Mouse (Mus musculus) neural tube, embryonic 12.5 days (tissue): ENCODE measurements around the gene Trim25. TPM values are rescaled to one million over a fixed set of nuclear protein-coding genes. Genes with fewer than 3 reads are reported as not detected.

Experiments used
- ATAC-seq: fragments of 200-750 bp; cut with Nextera tagmentation; 2 replicates; pipeline ENCODE4 v1.8.0; 2017; ENCODE audit warnings: low read depth, mild to moderate bottlenecking, moderate TSS enrichment, moderate library complexity; ENCODE audit not compliant: low FRiP score
- H3K27ac ChIP-seq: fragments of 300-500 bp; sonication (generic); 2 replicates; pipeline ENCODE4 v1.5.1; 2016
- H3K27me3 ChIP-seq: fragments of 300-500 bp; sonication (generic); replicated peaks from 2 replicates; pipeline ENCODE4 v1.6.1; 2016; ENCODE audit warnings: mild to moderate bottlenecking
- H3K36me3 ChIP-seq: fragments of 300-500 bp; sonication (generic); 2 replicates; pipeline ENCODE4 v1.6.1; 2016; ENCODE audit warnings: mild to moderate bottlenecking
- H3K4me1 ChIP-seq: fragments of 300-500 bp; sonication (generic); 2 replicates; pipeline ENCODE4 v1.6.1; 2016
- H3K4me2 ChIP-seq: fragments of 300-500 bp; sonication (generic); replicated peaks from 2 replicates; pipeline ENCODE4 v1.6.1; 2016; ENCODE audit warnings: mild to moderate bottlenecking
- H3K4me3 ChIP-seq: fragments of 300-500 bp; sonication (generic); 2 replicates; pipeline ENCODE4 v1.5.1; 2016
- H3K9ac ChIP-seq: fragments of 300-500 bp; sonication (generic); 2 replicates; pipeline ENCODE4 v1.6.1; 2016; ENCODE audit warnings: mild to moderate bottlenecking
- H3K9me3 ChIP-seq: fragments of 300-500 bp; sonication (generic); 2 replicates; pipeline ENCODE4 v1.6.1; 2016; ENCODE audit warnings: mild to moderate bottlenecking
- WGBS: fragments of 180-500 bp; shearing (Covaris S2); methylation state at CpG from one replicate; pipeline ENCODE4 v1.1.7; 2016; 5-methylcytosine and 5-hydroxymethylcytosine counted together
- polyA plus RNA-seq: library from polyadenylated mRNA; unstranded; fragments of >200 nt; fragmentation: Nextera tagmentation; extraction: Ambion mirVana; gene quantifications from 2 replicates; pipeline ENCODE4 v1.2.1, GENCODE M21; 2016

The Trim25 gene
- polyA plus RNA-seq, 1 experiment from 2014 or later, result 4.6 TPM

GRCm38 (mm10) chr11:89059919-89060422 lies 60.8 kb downstream of the Trim25 start:
- Histone ChIP-seq H3K4me3 (peak overlapping the region; percentile 82), H3K36me3 (no peaks in the 10 kb centered on the region), H3K27ac (peak overlapping the region; percentile 47; the same call in 1 of the 2 replicates), H3K9ac (peak overlapping the region; percentile 81), H3K9me3 (no peaks in the 10 kb centered on the region), H3K4me2 (peak overlapping the region; percentile 74), H3K27me3 (no peaks in the 10 kb centered on the region), H3K4me1 (peaks cover 17% of the 10 kb centered on the region)
- ATAC-seq, result peak; percentile 34
- under 1% methylated on average over 33 of the region's 33 CpGs for WGBS

GRCm38 (mm10) chr11:89060423-89061089 lies 61.4 kb downstream of the Trim25 start:
- H3K4me1 ChIP-seq, result peaks cover 17% of the 10 kb centered on the region
- H3K9me3 ChIP-seq, result no peaks in the 10 kb centered on the region
- H3K36me3 ChIP-seq, result no peaks in the 10 kb centered on the region
- peak overlapping the region; percentile 74 for H3K4me2 ChIP-seq
- no peaks in the 10 kb centered on the region for H3K27me3 ChIP-seq
- H3K9ac ChIP-seq, result peak overlapping the region; percentile 81
- peak overlapping the region; percentile 47; the same call in 1 of the 2 replicates for H3K27ac ChIP-seq
- under 1% methylated on average over 63 of the region's 63 CpGs for WGBS
- peak overlapping the region; percentile 82 for H3K4me3 ChIP-seq
- ATAC-seq, result peak; percentile 91

- Histone ChIP-seq H3K4me1 (peaks cover 17% of the 10 kb centered on the region), H3K9me3 (no peaks in the 10 kb centered on the region), H3K27me3 (no peaks in the 10 kb centered on the region), H3K4me2 (no peak overlapping the region), H3K36me3 (no peaks in the 10 kb centered on the region), H3K4me3 (no peak overlapping the region), H3K27ac (no peak overlapping the region), H3K9ac (no peak overlapping the region)
- ATAC-seq, result no peak
- WGBS, result 86% methylated on average over 7 of the region's 7 CpGs
These were observed 62.2 kb downstream of the Trim25 start for GRCm38 (mm10) chr11:89061362-89061761.

GRCm38 (mm10) chr11:89064312-89064711 lies 65.1 kb downstream of the Trim25 start:
- Histone ChIP-seq H3K9ac (no peak overlapping the region), H3K9me3 (no peaks in the 10 kb centered on the region), H3K4me2 (no peak overlapping the region), H3K27me3 (no peaks in the 10 kb centered on the region), H3K27ac (no peak overlapping the region), H3K4me3 (no peak overlapping the region), H3K36me3 (no peaks in the 10 kb centered on the region), H3K4me1 (peaks cover 7% of the 10 kb centered on the region)
- 84% methylated on average over 6 of the region's 6 CpGs for WGBS
- ATAC-seq, result no peak

GRCm38 (mm10) chr11:89065297-89065696 lies 66.1 kb downstream of the Trim25 start:
- Histone ChIP-seq H3K4me1 (no peaks in the 10 kb centered on the region), H3K36me3 (no peaks in the 10 kb centered on the region), H3K4me3 (no peak overlapping the region), H3K27me3 (no peaks in the 10 kb centered on the region), H3K9me3 (no peaks in the 10 kb centered on the region), H3K27ac (no peak overlapping the region), H3K4me2 (no peak overlapping the region), H3K9ac (no peak overlapping the region)
- ATAC-seq, result no peak
- 96% methylated on average over 3 of the region's 3 CpGs for WGBS

- Histone ChIP-seq H3K27me3 (no peaks in the 10 kb centered on the region), H3K4me2 (no peak overlapping the region), H3K4me1 (no peaks in the 10 kb centered on the region), H3K4me3 (no peak overlapping the region), H3K36me3 (no peaks in the 10 kb centered on the region), H3K27ac (no peak overlapping the region), H3K9me3 (no peaks in the 10 kb centered on the region), H3K9ac (no peak overlapping the region)
- WGBS, result 84% methylated on average over 6 of the region's 6 CpGs
- ATAC-seq, result no peak
These were observed 67.0 kb downstream of the Trim25 start for GRCm38 (mm10) chr11:89066126-89066525.

- Histone ChIP-seq H3K4me2 (no peak within 1 kb of the TSS), H3K27ac (no peak within 1 kb of the TSS), H3K27me3 (no peaks in the 10 kb centered on the region), H3K4me3 (no peak within 1 kb of the TSS), H3K4me1 (no peaks in the 10 kb centered on the region), H3K9ac (0 out of 2 replicates have a peak within 1 kb of the TSS, but pooled peaks have one; percentile 26), H3K9me3 (no peaks in the 10 kb centered on the region), H3K36me3 (no peaks in the 10 kb centered on the region)
- ATAC-seq, result no peak
- 100% methylated on average over 1 of the region's 1 CpGs for WGBS
These were observed 67.6 kb downstream of the Trim25 start, which contains the start of gene Dgke for GRCm38 (mm10) chr11:89066750-89067149. Dgke (minus strand) TSS chr11:89066850.

- H3K27ac ChIP-seq, result no peak overlapping the region
- no peaks in the 10 kb centered on the region for H3K4me1 ChIP-seq
- WGBS, result 70% methylated on average over 6 of the region's 6 CpGs
- H3K9ac ChIP-seq, result 0 out of 2 replicates have a peak overlapping the region, but pooled peaks have one; percentile 26
- ATAC-seq, result no peak
- H3K4me3 ChIP-seq, result no peak overlapping the region
- H3K4me2 ChIP-seq, result no peak overlapping the region
- no peaks in the 10 kb centered on the region for H3K9me3 ChIP-seq
- H3K36me3 ChIP-seq, result no peaks in the 10 kb centered on the region
- H3K27me3 ChIP-seq, result no peaks in the 10 kb centered on the region
These were observed 68.2 kb downstream of the Trim25 start for GRCm38 (mm10) chr11:89067301-89067822.

GRCm38 (mm10) chr11:89067871-89068490 lies 68.8 kb downstream of the Trim25 start:
- Histone ChIP-seq H3K9ac (no peak overlapping the region), H3K27me3 (no peaks in the 10 kb centered on the region), H3K9me3 (no peaks in the 10 kb centered on the region), H3K4me2 (no peak overlapping the region), H3K4me1 (no peaks in the 10 kb centered on the region), H3K4me3 (no peak overlapping the region), H3K36me3 (no peaks in the 10 kb centered on the region), H3K27ac (no peak overlapping the region)
- ATAC-seq, result no peak
- WGBS, result 58% methylated on average over 11 of the region's 11 CpGs

GRCm38 (mm10) chr11:89068649-89069048 lies 69.5 kb downstream of the Trim25 start:
- no peak overlapping the region for H3K4me2 ChIP-seq
- H3K4me1 ChIP-seq, result no peaks in the 10 kb centered on the region
- H3K9me3 ChIP-seq, result no peaks in the 10 kb centered on the region
- whole genome bisulfite sequencing, result 96% methylated on average over 14 of the region's 14 CpGs
- H3K4me3 ChIP-seq, result no peak overlapping the region
- H3K27me3 ChIP-seq, result no peaks in the 10 kb centered on the region
- H3K36me3 ChIP-seq, result no peaks in the 10 kb centered on the region
- no peak overlapping the region for H3K27ac ChIP-seq
- H3K9ac ChIP-seq, result no peak overlapping the region
- ATAC-seq, result no peak

- H3K4me2 ChIP-seq, result no peak overlapping the region
- no peaks in the 10 kb centered on the region for H3K36me3 ChIP-seq
- no peak for ATAC-seq
- no peaks in the 10 kb centered on the region for H3K9me3 ChIP-seq
- no peaks in the 10 kb centered on the region for H3K27me3 ChIP-seq
- no peak overlapping the region for H3K9ac ChIP-seq
- 27% methylated on average over 6 of the region's 6 CpGs for WGBS
- no peaks in the 10 kb centered on the region for H3K4me1 ChIP-seq
- no peak overlapping the region for H3K4me3 ChIP-seq
- no peak overlapping the region for H3K27ac ChIP-seq
These were observed 70.1 kb downstream of the Trim25 start for GRCm38 (mm10) chr11:89069303-89069702.
